In the genomic region with DNA sequence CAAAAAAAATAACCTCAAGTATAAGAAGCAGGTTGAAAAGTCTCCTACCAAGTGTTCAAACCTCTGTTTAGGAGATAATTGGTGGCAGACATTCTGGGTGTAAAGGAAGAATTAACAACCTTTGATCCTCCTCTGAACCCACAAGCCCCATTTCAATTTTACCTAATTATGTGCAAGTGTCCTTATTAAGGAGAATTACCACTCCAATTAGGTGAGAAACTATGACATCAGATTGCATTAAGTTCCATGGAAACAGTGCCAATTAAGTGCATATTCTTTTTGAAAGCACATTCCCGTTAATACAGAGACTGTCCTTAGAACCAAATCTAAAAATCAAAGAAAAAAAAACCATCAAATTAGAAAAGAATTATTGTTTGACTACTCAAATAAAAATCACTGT, we compare ENCODE assay signal across 20 mouse cellular contexts.
"Had no signal": no experiment of that assay in that cellular context is flagged by ENCODE, and none has a peak within 500 bp of the region (broad histone marks: within the 10 kb centered on the region; RNA-seq: fewer than 3 reads in every experiment).

No protein-coding gene starts in this region.

- H3K27me3 ChIP-seq: limb, embryonic 13.5 days; liver, embryonic 12.5 days; liver, embryonic 15.5 days; lung, embryonic 15.5 days; megakaryocyte, embryonic 14.5 days; midbrain, embryonic 15.5 days; neural tube, embryonic 12.5 days; neural tube, embryonic 15.5 days had no signal

- H3K4me1 ChIP-seq: limb, embryonic 10.5 days; limb, embryonic 13.5 days; liver, embryonic 12.5 days; liver, embryonic 15.5 days; lung, embryonic 15.5 days; megakaryocyte, embryonic 14.5 days; midbrain, embryonic 10.5 days; midbrain, embryonic 15.5 days; neural tube, embryonic 12.5 days; neural tube, embryonic 15.5 days had no signal

- H3K36me3 ChIP-seq: limb, embryonic 10.5 days; limb, embryonic 13.5 days; liver, embryonic 12.5 days; liver, embryonic 15.5 days; lung, embryonic 15.5 days; midbrain, embryonic 10.5 days; midbrain, embryonic 15.5 days; neural tube, embryonic 12.5 days; neural tube, embryonic 15.5 days had no signal

- H3K4me2 ChIP-seq: limb, embryonic 13.5 days; liver, embryonic 12.5 days; liver, embryonic 15.5 days; lung, embryonic 15.5 days; midbrain, embryonic 15.5 days; neural tube, embryonic 12.5 days; neural tube, embryonic 15.5 days had no signal

- H3K4me3 ChIP-seq: layer of hippocampus, adult 2 months; limb, embryonic 10.5 days; limb, embryonic 13.5 days; liver, embryonic 12.5 days; liver, embryonic 15.5 days; lung, embryonic 15.5 days; megakaryocyte, embryonic 14.5 days; midbrain, embryonic 10.5 days; midbrain, embryonic 15.5 days; neural tube, embryonic 12.5 days; neural tube, embryonic 15.5 days had no signal

- H3K9me3 ChIP-seq: limb, embryonic 10.5 days; limb, embryonic 13.5 days; liver, embryonic 12.5 days; liver, embryonic 15.5 days; lung, embryonic 15.5 days; megakaryocyte, embryonic 14.5 days; midbrain, embryonic 10.5 days; midbrain, embryonic 15.5 days; neural tube, embryonic 12.5 days; neural tube, embryonic 15.5 days had no signal

- H3K9ac ChIP-seq: limb, embryonic 13.5 days; liver, embryonic 12.5 days; liver, embryonic 15.5 days; lung, embryonic 15.5 days; midbrain, embryonic 15.5 days; neural tube, embryonic 12.5 days; neural tube, embryonic 15.5 days had no signal

- DNase-seq: kidney, postnatal 25 days; layer of hippocampus, adult 9-11 months; liver; lung, adult 18-20 months; lung, postnatal 10 days; lung, postnatal 36 days; thymus, adult 18-20 months; thymus, postnatal 36 days had no signal

- ATAC-seq: liver, embryonic 12.5 days; midbrain, embryonic 15.5 days had no signal

- H3K27ac ChIP-seq: kidney, postnatal 0 days; layer of hippocampus, adult 2 months; limb, embryonic 10.5 days; limb, embryonic 13.5 days; liver, embryonic 12.5 days; liver, embryonic 15.5 days; lung, embryonic 15.5 days; midbrain, embryonic 10.5 days; midbrain, embryonic 15.5 days; neural tube, embryonic 12.5 days; neural tube, embryonic 15.5 days had no signal
